Mouse (Mus musculus): Measurements from ENCODE around the gene Lrrc47. TPM values are rescaled to one million over a fixed set of nuclear protein-coding genes. Genes with fewer than 3 reads are reported as not detected.
A peak's percentile ranks its signal among the peaks of the same experiment; 100 is the strongest.

Lrrc47 gene
- polyA plus RNA-seq, 1 experiment from 2014 or later, result 8.6 TPM

DNA sequence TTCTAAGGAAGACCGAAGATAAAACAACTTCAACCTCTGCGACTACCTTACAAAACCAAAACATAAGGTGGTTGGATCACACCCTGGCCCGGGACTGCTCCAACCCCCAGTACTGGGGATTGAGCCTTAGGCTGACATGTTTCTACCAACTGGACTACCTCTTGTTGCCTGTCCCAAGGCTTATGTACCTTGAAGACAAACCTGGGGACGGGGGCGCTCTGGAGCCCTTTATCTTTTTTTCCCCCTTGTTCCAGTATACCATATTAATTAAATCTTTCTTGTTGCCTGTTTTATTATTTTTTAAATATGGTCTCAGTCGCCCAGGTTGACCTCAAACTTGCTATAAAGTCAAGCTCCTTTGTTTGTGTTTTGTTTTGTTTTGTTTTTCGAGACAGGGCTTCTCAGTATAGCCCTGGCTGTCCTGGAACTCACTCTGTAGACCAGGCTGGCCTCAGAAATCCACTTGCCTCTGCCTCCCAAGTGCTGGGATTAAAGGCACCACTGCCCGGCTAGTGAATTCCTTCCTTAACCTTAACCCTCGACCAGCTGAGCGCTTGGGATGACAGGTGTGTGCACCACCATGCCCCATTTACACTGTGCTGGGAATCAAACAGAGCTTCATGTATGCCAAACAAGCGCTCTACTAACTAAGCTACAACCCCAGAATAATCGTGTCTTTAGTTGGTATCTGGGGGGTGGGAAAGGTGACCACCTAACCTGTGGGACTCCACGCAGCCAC lies 455 bp upstream of the Lrrc47 start:
- Histone ChIP-seq H3K9me3 (ENCODE audit: control insufficient read depth, low read length) (no peaks in the 10 kb centered on the region), H3K4me2 (ENCODE audit: low read length) (peak overlapping the region; percentile 98), H3K36me3 (ENCODE audit: control insufficient read depth, insufficient read depth, low read length) (peaks cover 37% of the 10 kb centered on the region), H3K27ac (replicated peaks in 1 of 2; ENCODE audit: control insufficient read depth in 1 of 2, insufficient read depth in 1 of 2, low read depth in 2 of 2, low read length in 2 of 2) (peak overlapping the region; percentile 61 to 70; a peak in 3 of 4 replicates), H3K4me3 (ENCODE audit: control insufficient read depth in 1 of 2, insufficient read depth in 1 of 2, low read depth in 1 of 2, low read length in 2 of 2) (peak overlapping the region; percentile 93 to 98), H3K27me3 (ENCODE audit: control insufficient read depth, insufficient read depth, low read length) (no peaks in the 10 kb centered on the region), H3K9ac (ENCODE audit: low read length) (peak overlapping the region; percentile 95), H3K4me1 (ENCODE audit: control insufficient read depth in 2 of 2, insufficient read depth in 2 of 2, low read length in 2 of 2) (peaks cover 7 to 20% of the 10 kb centered on the region in 2 experiments; a peak in 3 of 4 replicates)
- WGBS, result 24% methylated on average over 13 of the region's 13 CpGs
- ATAC-seq (ENCODE audit: insufficient number of reproducible peaks, insufficient read depth, low FRiP score, low read depth), result no peak

DNA sequence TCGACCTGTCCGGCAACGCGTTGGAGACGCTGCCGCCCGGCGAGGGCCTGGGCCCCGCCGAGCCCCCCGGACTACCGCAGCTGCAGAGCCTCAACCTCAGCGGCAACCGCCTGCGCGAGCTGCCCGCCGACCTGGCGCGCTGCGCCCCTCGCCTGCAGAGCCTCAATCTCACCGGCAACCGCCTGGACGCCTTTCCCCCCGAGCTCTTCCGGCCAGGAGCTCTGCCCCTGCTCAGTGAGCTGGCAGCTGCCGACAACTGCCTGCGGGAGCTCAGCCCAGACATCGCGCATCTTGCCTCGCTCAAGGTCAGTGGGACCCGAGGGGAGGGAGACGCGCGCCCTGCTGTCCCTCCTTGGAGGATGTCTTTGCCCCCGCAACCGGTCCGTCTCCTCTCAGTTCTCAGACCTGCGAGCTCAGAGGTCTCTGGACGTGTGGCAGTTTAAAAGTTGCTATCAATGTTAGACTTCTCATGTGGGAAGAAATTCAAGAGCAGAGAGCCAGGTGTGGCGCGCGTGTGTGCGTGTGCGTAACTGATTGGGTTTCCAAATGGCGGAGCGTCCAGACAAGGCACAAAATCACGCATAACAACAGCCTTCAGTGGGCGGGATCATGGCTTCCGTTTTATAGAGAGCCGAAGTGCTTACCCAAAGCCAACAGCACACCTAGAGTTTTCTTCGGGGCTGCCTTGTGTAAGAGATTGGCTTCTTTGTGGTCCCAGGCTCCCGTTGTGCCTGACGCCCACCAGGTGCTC lies 776 bp downstream of the Lrrc47 start:
- peak overlapping the region; percentile 98 for H3K4me2 ChIP-seq (ENCODE audit: low read length)
- peaks cover 7 to 20% of the 10 kb centered on the region in 2 experiments; a peak in 3 of 4 replicates for H3K4me1 ChIP-seq (ENCODE audit: control insufficient read depth in 2 of 2, insufficient read depth in 2 of 2, low read length in 2 of 2)
- no peaks in the 10 kb centered on the region for H3K27me3 ChIP-seq (ENCODE audit: control insufficient read depth, insufficient read depth, low read length)
- no peaks in the 10 kb centered on the region for H3K9me3 ChIP-seq (ENCODE audit: control insufficient read depth, low read length)
- H3K4me3 ChIP-seq (ENCODE audit: control insufficient read depth in 1 of 2, insufficient read depth in 1 of 2, low read depth in 1 of 2, low read length in 2 of 2), result peak overlapping the region; percentile 93 to 98
- H3K9ac ChIP-seq (ENCODE audit: low read length), result peak overlapping the region; percentile 95
- H3K27ac ChIP-seq (replicated peaks in 1 of 2; ENCODE audit: control insufficient read depth in 1 of 2, insufficient read depth in 1 of 2, low read depth in 2 of 2, low read length in 2 of 2), result peak overlapping the region; percentile 10 to 70; a peak in 3 of 4 replicates
- H3K36me3 ChIP-seq (ENCODE audit: control insufficient read depth, insufficient read depth, low read length), result peaks cover 37% of the 10 kb centered on the region
- WGBS, result under 1% methylated on average over 55 of the region's 55 CpGs
- no peak for ATAC-seq (ENCODE audit: insufficient number of reproducible peaks, insufficient read depth, low FRiP score, low read depth)

GRCm38 (mm10) chr4:154015476-154015875 lies 3.9 kb downstream of the Lrrc47 start:
- no peak overlapping the region for H3K27ac ChIP-seq (replicated peaks in 1 of 2; ENCODE audit: control insufficient read depth in 1 of 2, insufficient read depth in 1 of 2, low read depth in 2 of 2, low read length in 2 of 2)
- WGBS, result 92% methylated on average over 11 of the region's 11 CpGs
- H3K27me3 ChIP-seq (ENCODE audit: control insufficient read depth, insufficient read depth, low read length), result no peaks in the 10 kb centered on the region
- no peak overlapping the region for H3K4me2 ChIP-seq (ENCODE audit: low read length)
- H3K4me1 ChIP-seq (ENCODE audit: control insufficient read depth in 2 of 2, insufficient read depth in 2 of 2, low read length in 2 of 2), result peaks cover 7 to 20% of the 10 kb centered on the region in 2 experiments; a peak in 3 of 4 replicates
- H3K36me3 ChIP-seq (ENCODE audit: control insufficient read depth, insufficient read depth, low read length), result peaks cover 68% of the 10 kb centered on the region
- no peak for ATAC-seq (ENCODE audit: insufficient number of reproducible peaks, insufficient read depth, low FRiP score, low read depth)
- no peak overlapping the region for H3K4me3 ChIP-seq (ENCODE audit: control insufficient read depth in 1 of 2, insufficient read depth in 1 of 2, low read depth in 1 of 2, low read length in 2 of 2)
- no peaks in the 10 kb centered on the region for H3K9me3 ChIP-seq (ENCODE audit: control insufficient read depth, low read length)
- H3K9ac ChIP-seq (ENCODE audit: low read length), result no peak overlapping the region

DNA sequence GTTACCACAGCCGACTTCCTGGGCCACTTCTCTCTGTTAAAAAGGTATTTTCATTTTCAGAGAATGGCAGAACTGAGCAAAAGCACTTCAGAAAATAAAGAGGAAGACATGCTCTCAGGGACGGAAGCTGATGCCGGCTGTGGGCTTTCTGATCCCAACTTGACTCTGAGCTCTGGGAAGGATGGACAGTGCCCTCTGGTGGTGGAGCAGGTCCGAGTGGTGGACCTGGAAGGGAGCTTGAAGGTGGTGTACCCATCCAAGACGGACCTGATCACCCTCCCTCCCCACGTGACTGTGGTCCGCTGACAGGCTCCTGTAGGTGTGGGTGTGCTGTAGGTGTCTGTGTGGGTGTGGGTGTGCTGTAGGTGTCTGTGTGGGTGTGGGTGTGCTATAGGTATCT lies 8.0 kb downstream of the Lrrc47 start:
- H3K27me3 ChIP-seq (ENCODE audit: control insufficient read depth, insufficient read depth, low read length), result no peaks in the 10 kb centered on the region
- no peak for ATAC-seq (ENCODE audit: insufficient number of reproducible peaks, insufficient read depth, low FRiP score, low read depth)
- no peaks in the 10 kb centered on the region for H3K9me3 ChIP-seq (ENCODE audit: control insufficient read depth, low read length)
- H3K4me1 ChIP-seq (ENCODE audit: control insufficient read depth in 2 of 2, insufficient read depth in 2 of 2, low read length in 2 of 2), result peaks cover 18 to 20% of the 10 kb centered on the region in 2 experiments
- no peak overlapping the region for H3K27ac ChIP-seq (replicated peaks in 1 of 2; ENCODE audit: control insufficient read depth in 1 of 2, insufficient read depth in 1 of 2, low read depth in 2 of 2, low read length in 2 of 2)
- H3K9ac ChIP-seq (ENCODE audit: low read length), result no peak overlapping the region
- H3K36me3 ChIP-seq (ENCODE audit: control insufficient read depth, insufficient read depth, low read length), result peaks cover 81% of the 10 kb centered on the region
- H3K4me3 ChIP-seq (ENCODE audit: control insufficient read depth in 1 of 2, insufficient read depth in 1 of 2, low read depth in 1 of 2, low read length in 2 of 2), result no peak overlapping the region
- no peak overlapping the region for H3K4me2 ChIP-seq (ENCODE audit: low read length)
- 71% methylated on average over 7 of the region's 7 CpGs for WGBS

GRCm38 (mm10) chr4:154021432-154021831 lies 9.9 kb downstream of the Lrrc47 start:
- no peaks in the 10 kb centered on the region for H3K9me3 ChIP-seq (ENCODE audit: control insufficient read depth, low read length)
- H3K27me3 ChIP-seq (ENCODE audit: control insufficient read depth, insufficient read depth, low read length), result no peaks in the 10 kb centered on the region; the same call in 1 of the 2 replicates
- H3K4me3 ChIP-seq (ENCODE audit: control insufficient read depth in 1 of 2, insufficient read depth in 1 of 2, low read depth in 1 of 2, low read length in 2 of 2), result no peak overlapping the region
- H3K4me2 ChIP-seq (ENCODE audit: low read length), result no peak overlapping the region
- 86% methylated on average over 9 of the region's 9 CpGs for WGBS
- H3K4me1 ChIP-seq (ENCODE audit: control insufficient read depth in 2 of 2, insufficient read depth in 2 of 2, low read length in 2 of 2), result peaks cover 31 to 38% of the 10 kb centered on the region in 2 experiments
- no peak overlapping the region for H3K27ac ChIP-seq (replicated peaks in 1 of 2; ENCODE audit: control insufficient read depth in 1 of 2, insufficient read depth in 1 of 2, low read depth in 2 of 2, low read length in 2 of 2)
- H3K9ac ChIP-seq (ENCODE audit: low read length), result no peak overlapping the region
- no peak for ATAC-seq (ENCODE audit: insufficient number of reproducible peaks, insufficient read depth, low FRiP score, low read depth)
- H3K36me3 ChIP-seq (ENCODE audit: control insufficient read depth, insufficient read depth, low read length), result peaks cover 62% of the 10 kb centered on the region

DNA sequence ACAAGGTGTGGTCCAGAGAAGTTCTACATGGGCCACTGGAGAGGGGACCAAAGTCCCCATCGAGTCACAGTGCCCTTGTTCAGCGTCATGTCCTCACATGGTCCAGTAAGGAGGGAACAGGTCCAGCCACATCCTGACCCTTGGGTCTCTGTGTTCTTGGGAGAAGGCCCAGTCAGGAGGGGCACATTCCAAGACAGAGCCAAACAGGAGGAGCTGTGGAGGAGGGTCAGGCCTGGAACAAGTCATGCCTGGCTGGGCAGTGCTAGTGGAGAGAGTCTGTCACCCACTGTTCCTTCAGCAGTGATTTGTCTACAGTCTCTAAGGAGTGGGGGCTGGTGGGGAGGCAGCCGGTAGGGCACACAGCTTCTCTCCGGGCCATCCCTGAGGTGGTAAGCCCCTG lies 10.9 kb downstream of the Lrrc47 start:
- Histone ChIP-seq H3K27me3 (ENCODE audit: control insufficient read depth, insufficient read depth, low read length) (peaks cover 1% of the 10 kb centered on the region; the same call in 1 of the 2 replicates), H3K27ac (replicated peaks in 1 of 2; ENCODE audit: control insufficient read depth in 1 of 2, insufficient read depth in 1 of 2, low read depth in 2 of 2, low read length in 2 of 2) (peak overlapping the region in 1 of 2 experiments; percentile 19; a peak in 1 of 4 replicates), H3K9me3 (ENCODE audit: control insufficient read depth, low read length) (no peaks in the 10 kb centered on the region), H3K4me1 (ENCODE audit: control insufficient read depth in 2 of 2, insufficient read depth in 2 of 2, low read length in 2 of 2) (peaks cover 31 to 40% of the 10 kb centered on the region in 2 experiments), H3K4me2 (ENCODE audit: low read length) (no peak overlapping the region), H3K4me3 (ENCODE audit: control insufficient read depth in 1 of 2, insufficient read depth in 1 of 2, low read depth in 1 of 2, low read length in 2 of 2) (no peak overlapping the region), H3K36me3 (ENCODE audit: control insufficient read depth, insufficient read depth, low read length) (peaks cover 53% of the 10 kb centered on the region), H3K9ac (ENCODE audit: low read length) (no peak overlapping the region)
- ATAC-seq (ENCODE audit: insufficient number of reproducible peaks, insufficient read depth, low FRiP score, low read depth), result no peak
- WGBS, result 55% methylated on average over 4 of the region's 4 CpGs

DNA sequence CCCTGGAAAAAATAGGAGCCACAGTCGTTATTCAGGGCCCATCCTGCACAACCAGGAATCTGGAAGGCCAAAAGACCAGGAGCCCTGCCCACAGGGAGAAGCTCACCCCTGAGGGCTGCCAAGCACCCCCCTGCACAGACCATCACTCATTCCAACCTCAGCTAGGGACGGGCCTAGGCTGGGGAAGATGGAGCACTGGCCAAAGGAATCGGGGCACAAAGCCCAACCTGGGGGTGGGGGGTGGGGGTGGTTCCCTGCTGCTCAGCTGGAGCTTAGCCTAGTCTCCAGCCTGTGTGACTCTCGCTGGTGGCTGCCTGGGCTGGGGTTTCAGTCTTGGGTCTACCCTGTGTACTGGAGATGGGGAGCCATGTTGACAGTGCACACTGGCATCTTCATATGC lies 11.3 kb downstream of the Lrrc47 start:
- no peak overlapping the region for H3K4me3 ChIP-seq (ENCODE audit: control insufficient read depth in 1 of 2, insufficient read depth in 1 of 2, low read depth in 1 of 2, low read length in 2 of 2)
- H3K4me1 ChIP-seq (ENCODE audit: control insufficient read depth in 2 of 2, insufficient read depth in 2 of 2, low read length in 2 of 2), result peaks cover 31 to 40% of the 10 kb centered on the region in 2 experiments
- ATAC-seq (ENCODE audit: insufficient number of reproducible peaks, insufficient read depth, low FRiP score, low read depth), result no peak
- peaks cover 48% of the 10 kb centered on the region for H3K36me3 ChIP-seq (ENCODE audit: control insufficient read depth, insufficient read depth, low read length)
- H3K4me2 ChIP-seq (ENCODE audit: low read length), result no peak overlapping the region
- 48% methylated on average over 4 of the region's 4 CpGs for WGBS
- H3K9ac ChIP-seq (ENCODE audit: low read length), result no peak overlapping the region
- H3K27me3 ChIP-seq (ENCODE audit: control insufficient read depth, insufficient read depth, low read length), result peaks cover 4% of the 10 kb centered on the region; the same call in 1 of the 2 replicates
- H3K9me3 ChIP-seq (ENCODE audit: control insufficient read depth, low read length), result no peaks in the 10 kb centered on the region
- H3K27ac ChIP-seq (replicated peaks in 1 of 2; ENCODE audit: control insufficient read depth in 1 of 2, insufficient read depth in 1 of 2, low read depth in 2 of 2, low read length in 2 of 2), result peak overlapping the region in 1 of 2 experiments; percentile 19; a peak in 1 of 4 replicates

Data from heart, embryonic 14.5 days (tissue).